Mouse (Mus musculus): ENCODE measurements around the gene Npas4. TPM values are rescaled to one million over a fixed set of nuclear protein-coding genes. Genes with fewer than 3 reads are reported as not detected.
"Not testable (repeated sequence)": the region's sequence is repeated elsewhere in the genome, so short reads cannot be mapped to it uniquely, and the experiment has no call there.

Npas4 gene
- polyA plus RNA-seq, 1 experiment from 2014 or later, result 0.23 TPM

GRCm38 (mm10) chr19:4989434-4990255, 471 bp downstream of the Npas4 start:
- peaks cover 43% of the 10 kb centered on the region for H3K27me3 ChIP-seq
- ATAC-seq (replicated peaks), result peak; percentile 79
- H3K4me2 ChIP-seq (replicated peaks), result peak overlapping the region; percentile 77
- H3K4me3 ChIP-seq, result peak overlapping the region; percentile 49
- WGBS, result 12% methylated on average over 42 of the region's 47 CpGs
- peak overlapping the region; percentile 51 for H3K9ac ChIP-seq (replicated peaks)
- H3K36me3 ChIP-seq, result no peaks in the 10 kb centered on the region
- H3K27ac ChIP-seq (replicated peaks), result peak overlapping the region; percentile 57
- peaks cover 44% of the 10 kb centered on the region for H3K4me1 ChIP-seq
- H3K9me3 ChIP-seq, result no peaks in the 10 kb centered on the region

- Histone ChIP-seq H3K27ac (replicated peaks) (peak overlapping the region; percentile 57; the same call in 1 of the 2 replicates), H3K9me3 (no peaks in the 10 kb centered on the region), H3K4me3 (peak overlapping the region; percentile 49), H3K9ac (replicated peaks) (peak overlapping the region; percentile 51), H3K4me1 (peaks cover 37% of the 10 kb centered on the region), H3K4me2 (replicated peaks) (peak overlapping the region; percentile 77), H3K36me3 (no peaks in the 10 kb centered on the region), H3K27me3 (peaks cover 49% of the 10 kb centered on the region)
- no peak for ATAC-seq (replicated peaks)
- WGBS, result 6% methylated on average over 13 of the region's 13 CpGs
These were observed 1.1 kb downstream of the Npas4 start for GRCm38 (mm10) chr19:4989013-4989412.

- Histone ChIP-seq H3K36me3 (no peaks in the 10 kb centered on the region), H3K9me3 (no peaks in the 10 kb centered on the region), H3K4me1 (no peaks in the 10 kb centered on the region), H3K27me3 (peaks cover 23% of the 10 kb centered on the region; the same call in 1 of the 2 replicates), H3K27ac (replicated peaks) (no peak overlapping the region), H3K9ac (replicated peaks) (no peak overlapping the region), H3K4me3 (no peak overlapping the region), H3K4me2 (replicated peaks) (no peak overlapping the region)
- no peak; the same call in 1 of the 2 replicates for ATAC-seq (replicated peaks)
These were observed 8.3 kb downstream of the Npas4 start for GRCm38 (mm10) chr19:4981767-4982166.

- Histone ChIP-seq H3K4me3 (no peak overlapping the region), H3K27me3 (no peaks in the 10 kb centered on the region), H3K9ac (replicated peaks) (no peak overlapping the region), H3K9me3 (no peaks in the 10 kb centered on the region), H3K36me3 (peaks cover 31% of the 10 kb centered on the region), H3K4me1 (peaks cover 3% of the 10 kb centered on the region), H3K27ac (replicated peaks) (no peak overlapping the region), H3K4me2 (replicated peaks) (no peak overlapping the region)
- WGBS, result 84% methylated on average over 2 of the region's 2 CpGs
- ATAC-seq (replicated peaks), result no peak
These were observed 21.9 kb downstream of the Npas4 start for GRCm38 (mm10) chr19:4968236-4968635.

- Histone ChIP-seq H3K27ac (replicated peaks) (peak within 1 kb of the TSS; percentile 89), H3K4me2 (replicated peaks) (peak within 1 kb of the TSS; percentile 68), H3K27me3 (no peaks in the 10 kb centered on the region), H3K36me3 (peaks cover 25% of the 10 kb centered on the region), H3K4me1 (peaks cover 11% of the 10 kb centered on the region), H3K9ac (replicated peaks) (peak within 1 kb of the TSS; percentile 90), H3K9me3 (no peaks in the 10 kb centered on the region), H3K4me3 (peak within 1 kb of the TSS; percentile 90)
- ATAC-seq (replicated peaks), result peak; percentile 98
- under 1% methylated on average over 34 of the region's 34 CpGs for WGBS
These were observed 28.1 kb downstream of the Npas4 start, which contains the start of gene Mrpl11 for GRCm38 (mm10) chr19:4961928-4962601. TSS of gene Mrpl11 (plus strand) at chr19:4962147.

- H3K4me3 ChIP-seq; H3K36me3 ChIP-seq; H3K4me2 ChIP-seq (replicated peaks); H3K27ac ChIP-seq (replicated peaks); ATAC-seq (replicated peaks); H3K9me3 ChIP-seq; H3K27me3 ChIP-seq; H3K4me1 ChIP-seq; H3K9ac ChIP-seq (replicated peaks): not testable (repeated sequence)
- 83% methylated on average over 9 of the region's 9 CpGs for WGBS
These were observed 41.5 kb downstream of the Npas4 start for GRCm38 (mm10) chr19:4948641-4949040.

- Histone ChIP-seq H3K9ac (replicated peaks) (no peak overlapping the region), H3K36me3 (no peaks in the 10 kb centered on the region), H3K4me3 (no peak overlapping the region), H3K27me3 (peaks cover 3% of the 10 kb centered on the region; the same call in 1 of the 2 replicates), H3K4me2 (replicated peaks) (no peak overlapping the region), H3K27ac (replicated peaks) (no peak overlapping the region), H3K4me1 (peaks cover 7% of the 10 kb centered on the region), H3K9me3 (no peaks in the 10 kb centered on the region)
- ATAC-seq (replicated peaks), result no peak
- WGBS, result 33% methylated on average over 6 of the region's 6 CpGs
These were observed 44.6 kb downstream of the Npas4 start for GRCm38 (mm10) chr19:4945540-4945939.

- no peaks in the 10 kb centered on the region for H3K9me3 ChIP-seq
- WGBS, result 6% methylated on average over 13 of the region's 13 CpGs
- peak overlapping the region; percentile 64 for H3K4me2 ChIP-seq (replicated peaks)
- H3K9ac ChIP-seq (replicated peaks), result peak overlapping the region; percentile 64
- H3K27ac ChIP-seq (replicated peaks), result peak overlapping the region; percentile 27; the same call in 1 of the 2 replicates
- no peaks in the 10 kb centered on the region for H3K36me3 ChIP-seq
- H3K4me1 ChIP-seq, result peaks cover 7% of the 10 kb centered on the region
- ATAC-seq (replicated peaks), result no peak; the same call in 1 of the 2 replicates
- H3K4me3 ChIP-seq, result peak overlapping the region; percentile 53
- H3K27me3 ChIP-seq, result peaks cover 5% of the 10 kb centered on the region; the same call in 1 of the 2 replicates
These were observed 46.9 kb downstream of the Npas4 start for GRCm38 (mm10) chr19:4943253-4943588.

- peaks cover 5% of the 10 kb centered on the region; the same call in 1 of the 2 replicates for H3K27me3 ChIP-seq
- peak within 1 kb of the TSS; percentile 64 for H3K4me2 ChIP-seq (replicated peaks)
- H3K9ac ChIP-seq (replicated peaks), result peak within 1 kb of the TSS; percentile 64
- H3K4me3 ChIP-seq, result peak within 1 kb of the TSS; percentile 53
- ATAC-seq (replicated peaks), result peak; percentile 95
- H3K4me1 ChIP-seq, result peaks cover 7% of the 10 kb centered on the region
- no peaks in the 10 kb centered on the region for H3K36me3 ChIP-seq
- WGBS, result under 1% methylated on average over 51 of the region's 55 CpGs
- no peaks in the 10 kb centered on the region for H3K9me3 ChIP-seq
- peak within 1 kb of the TSS; percentile 60 for H3K27ac ChIP-seq (replicated peaks)
These were observed 47.4 kb downstream of the Npas4 start, which contains the start of gene Peli3 for GRCm38 (mm10) chr19:4942551-4943252. TSS of gene Peli3 (minus strand) at chr19:4943127.

- Histone ChIP-seq H3K4me1 (no peaks in the 10 kb centered on the region; the same call in 1 of the 2 replicates), H3K9ac (replicated peaks) (no peak overlapping the region), H3K27ac (replicated peaks) (no peak overlapping the region), H3K27me3 (peaks cover 5% of the 10 kb centered on the region; the same call in 1 of the 2 replicates), H3K4me2 (replicated peaks) (no peak overlapping the region), H3K36me3 (peaks cover 5% of the 10 kb centered on the region; the same call in 1 of the 2 replicates), H3K9me3 (no peaks in the 10 kb centered on the region), H3K4me3 (no peak overlapping the region)
- 88% methylated on average over 17 of the region's 17 CpGs for WGBS
- no peak for ATAC-seq (replicated peaks)
These were observed 52.4 kb downstream of the Npas4 start for GRCm38 (mm10) chr19:4937444-4938310.

GRCm38 (mm10) chr19:4936896-4937295, 53.2 kb downstream of the Npas4 start:
- H3K4me1 ChIP-seq, result no peaks in the 10 kb centered on the region; the same call in 1 of the 2 replicates
- H3K36me3 ChIP-seq, result peaks cover 5% of the 10 kb centered on the region; the same call in 1 of the 2 replicates
- no peak overlapping the region for H3K27ac ChIP-seq (replicated peaks)
- ATAC-seq (replicated peaks), result no peak
- H3K27me3 ChIP-seq, result peaks cover 5% of the 10 kb centered on the region; the same call in 1 of the 2 replicates
- H3K4me3 ChIP-seq, result no peak overlapping the region
- H3K9me3 ChIP-seq, result no peaks in the 10 kb centered on the region
- H3K9ac ChIP-seq (replicated peaks), result no peak overlapping the region
- WGBS, result 84% methylated on average over 2 of the region's 2 CpGs
- no peak overlapping the region for H3K4me2 ChIP-seq (replicated peaks)

Data from forebrain, embryonic 15.5 days (tissue).